Comparison of ENCODE assay signal across 18 mouse cellular contexts in the genomic region with DNA sequence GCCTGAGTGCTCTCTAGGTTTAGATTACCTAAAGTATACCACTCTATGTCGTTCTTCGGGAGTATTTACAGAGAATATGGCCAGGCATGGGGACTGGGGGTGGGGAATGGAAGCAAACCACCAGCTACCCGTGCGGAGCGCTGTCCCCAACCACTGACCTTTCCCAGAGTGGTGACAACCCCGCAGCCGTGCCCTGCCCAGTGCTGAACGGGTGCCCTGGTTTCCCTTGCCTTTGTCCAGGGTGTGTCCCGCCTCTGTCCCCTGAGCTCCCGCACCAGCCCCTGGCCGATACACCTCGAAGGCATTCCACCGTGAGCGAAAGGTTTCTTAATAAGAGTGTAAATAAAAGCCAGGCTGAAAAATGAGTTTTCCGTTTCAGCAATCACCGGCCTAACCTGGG.
DNase-seq lines count a peak whose midpoint lies in the region; ATAC-seq lines count a peak whose summit lies in the region.
"Had no signal": no experiment of that assay in that cellular context is flagged by ENCODE, and none has a peak within 500 bp of the region (broad histone marks: within the 10 kb centered on the region; RNA-seq: fewer than 3 reads in every experiment).

No protein-coding gene starts in this region.

- 44% methylated on average over 16 of the region's 16 CpGs for WGBS in heart, embryonic 12.5 days
- 39% methylated on average over 16 of the region's 16 CpGs for WGBS in lung, embryonic 15.5 days
- 54% methylated on average over 16 of the region's 16 CpGs for WGBS in intestine, embryonic 16.5 days
- WGBS in neural tube, embryonic 14.5 days, result 62% methylated on average over 16 of the region's 16 CpGs
- WGBS in liver, embryonic 12.5 days (ENCODE audit: insufficient replicate concordance), result 55% methylated on average over 16 of the region's 16 CpGs

- intact Hi-C loops in gastrocnemius, postnatal 36 days (cut with DNase I), result no loop called here

- peaks cover 3% of the 10 kb centered on the region; the same call in 1 of the 2 replicates for H3K27me3 ChIP-seq in heart, embryonic 12.5 days (replicated peaks)
- 0 out of 2 replicates have a peak, but pooled peaks cover 3% of the 10 kb centered on the region for H3K27me3 ChIP-seq in lung, embryonic 15.5 days
- H3K27me3 ChIP-seq in intestine, embryonic 16.5 days (replicated peaks; ENCODE audit: control insufficient read depth, insufficient read depth, low read length), result no peaks in the 10 kb centered on the region
- no peaks in the 10 kb centered on the region for H3K27me3 ChIP-seq in neural tube, embryonic 14.5 days (ENCODE audit: control insufficient read depth, insufficient read depth, low read length)
- H3K27me3 ChIP-seq in liver, embryonic 12.5 days (replicated peaks), result peaks cover 41% of the 10 kb centered on the region
- H3K27me3 ChIP-seq: hindbrain, embryonic 15.5 days had no signal

- H3K4me2 ChIP-seq in heart, embryonic 12.5 days, result peak overlapping the region; percentile 50
- peak overlapping the region; percentile 23; the same call in 1 of the 2 replicates for H3K4me2 ChIP-seq in lung, embryonic 15.5 days
- H3K4me2 ChIP-seq in intestine, embryonic 16.5 days (ENCODE audit: low read depth, low read length), result no peak overlapping the region; the same call in 1 of the 2 replicates
- H3K4me2 ChIP-seq in neural tube, embryonic 14.5 days (ENCODE audit: low read depth, low read length), result no peak overlapping the region
- no peak overlapping the region for H3K4me2 ChIP-seq in liver, embryonic 12.5 days
- H3K4me2 ChIP-seq: hindbrain, embryonic 15.5 days; midbrain, embryonic 12.5 days had no signal

- no peak overlapping the region for H3K9ac ChIP-seq in heart, embryonic 12.5 days
- H3K9ac ChIP-seq in lung, embryonic 15.5 days, result no peak overlapping the region
- H3K9ac ChIP-seq in intestine, embryonic 16.5 days (ENCODE audit: low read depth, low read length), result no peak overlapping the region
- H3K9ac ChIP-seq in neural tube, embryonic 14.5 days (replicated peaks; ENCODE audit: low read depth, low read length), result no peak overlapping the region
- no peak overlapping the region for H3K9ac ChIP-seq in liver, embryonic 12.5 days
- H3K9ac ChIP-seq: forebrain, postnatal 0 days; hindbrain, embryonic 15.5 days; midbrain, embryonic 12.5 days had no signal

- H3K27ac ChIP-seq in heart, embryonic 12.5 days (ENCODE audit: poor library complexity, severe bottlenecking), result no peak overlapping the region
- no peak overlapping the region for H3K27ac ChIP-seq in lung, embryonic 15.5 days
- no peak overlapping the region for H3K27ac ChIP-seq in intestine, embryonic 16.5 days (ENCODE audit: low read length)
- H3K27ac ChIP-seq in neural tube, embryonic 14.5 days (ENCODE audit: low read depth, low read length), result peak overlapping the region; percentile 22; the same call in 1 of the 2 replicates
- no peak overlapping the region for H3K27ac ChIP-seq in liver, embryonic 12.5 days
- H3K27ac ChIP-seq: hindbrain, embryonic 15.5 days; midbrain, embryonic 12.5 days had no signal

- peaks cover 26% of the 10 kb centered on the region for H3K4me1 ChIP-seq in heart, embryonic 12.5 days (replicated peaks)
- peaks cover 23% of the 10 kb centered on the region for H3K4me1 ChIP-seq in lung, embryonic 15.5 days
- peaks cover 5% of the 10 kb centered on the region; the same call in 1 of the 2 replicates for H3K4me1 ChIP-seq in intestine, embryonic 16.5 days (ENCODE audit: control insufficient read depth, insufficient read depth, low read length)
- peaks cover 18% of the 10 kb centered on the region for H3K4me1 ChIP-seq in neural tube, embryonic 14.5 days (ENCODE audit: control insufficient read depth, insufficient read depth, low read length)
- no peaks in the 10 kb centered on the region for H3K4me1 ChIP-seq in liver, embryonic 12.5 days

- H3K36me3 ChIP-seq in heart, embryonic 12.5 days, result no peaks in the 10 kb centered on the region
- no peaks in the 10 kb centered on the region for H3K36me3 ChIP-seq in lung, embryonic 15.5 days
- no peaks in the 10 kb centered on the region for H3K36me3 ChIP-seq in intestine, embryonic 16.5 days (ENCODE audit: control insufficient read depth, insufficient read depth, low read length)
- H3K36me3 ChIP-seq in neural tube, embryonic 14.5 days (ENCODE audit: control insufficient read depth, insufficient read depth, low read length), result no peaks in the 10 kb centered on the region
- H3K36me3 ChIP-seq in liver, embryonic 12.5 days, result no peaks in the 10 kb centered on the region
- H3K36me3 ChIP-seq: hindbrain, embryonic 15.5 days; midbrain, embryonic 12.5 days had no signal

- H3K4me3 ChIP-seq in heart, embryonic 12.5 days, result no peak overlapping the region
- H3K4me3 ChIP-seq in lung, embryonic 15.5 days, result no peak overlapping the region
- no peak overlapping the region for H3K4me3 ChIP-seq in intestine, embryonic 16.5 days (ENCODE audit: low read length)
- H3K4me3 ChIP-seq in neural tube, embryonic 14.5 days (ENCODE audit: low read depth, low read length), result no peak overlapping the region
- no peak overlapping the region for H3K4me3 ChIP-seq in liver, embryonic 12.5 days
- H3K4me3 ChIP-seq: hindbrain, embryonic 15.5 days; midbrain, embryonic 12.5 days; myocyte had no signal

- DNase-seq in heart, adult 18-20 months, result no peak
- DNase-seq in lung, postnatal 10 days, result no peak
- DNase-seq in gastrocnemius, postnatal 36 days, result no peak
- DNase-seq: cerebellum, adult 11 months; cerebellum, postnatal 36 days; forebrain, postnatal 0 days; gastrocnemius, postnatal 10 days; liver; lung, postnatal 14 days; right cerebral cortex, postnatal 25 days had no signal

- ATAC-seq in heart, embryonic 12.5 days (ENCODE audit: insufficient number of reproducible peaks, low FRiP score), result no peak
- ATAC-seq in lung, embryonic 15.5 days (ENCODE audit: borderline replicate concordance, extremely low read depth, low FRiP score, low TSS enrichment), result peak; percentile 41; the same call in 1 of the 2 replicates
- peak; percentile 57 for ATAC-seq in intestine, embryonic 16.5 days
- ATAC-seq in neural tube, embryonic 14.5 days (ENCODE audit: low read depth), result no peak
- no peak for ATAC-seq in liver, embryonic 12.5 days

- H3K9me3 ChIP-seq in heart, embryonic 12.5 days (replicated peaks), result peaks cover 8% of the 10 kb centered on the region
- H3K9me3 ChIP-seq in lung, embryonic 15.5 days, result no peaks in the 10 kb centered on the region
- no peaks in the 10 kb centered on the region for H3K9me3 ChIP-seq in intestine, embryonic 16.5 days (ENCODE audit: control insufficient read depth, low read length)
- no peaks in the 10 kb centered on the region for H3K9me3 ChIP-seq in neural tube, embryonic 14.5 days (ENCODE audit: control insufficient read depth, low read length)
- H3K9me3 ChIP-seq in liver, embryonic 12.5 days (replicated peaks), result no peaks in the 10 kb centered on the region
- H3K9me3 ChIP-seq: hindbrain, embryonic 15.5 days; midbrain, embryonic 12.5 days had no signal

Comparison
In these comparisons a context has a peak if more than half of its experiments do, and no peak if none do; other contexts are left out.
1. ATAC-seq: peak in lung, embryonic 15.5 days (single experiment) and intestine, embryonic 16.5 days (single experiment); none in heart, embryonic 12.5 days (single experiment), neural tube, embryonic 14.5 days (single experiment) and liver, embryonic 12.5 days (single experiment).
2. H3K4me2 ChIP-seq: peak in heart, embryonic 12.5 days (single experiment) and lung, embryonic 15.5 days (single experiment); none in intestine, embryonic 16.5 days (single experiment), neural tube, embryonic 14.5 days (single experiment) and liver, embryonic 12.5 days (single experiment).